Mouse (Mus musculus) 3T3-L1 (cell line): ENCODE data around the gene Umodl1.

ENCODE experiments used
- DNase-seq: peaks from one replicate; pipeline ENCODE4 v3.0.0-alpha.2; 2015; ENCODE audit warnings: low read depth, low spot score

The Umodl1 gene

GRCm38 (mm10) chr17:31038381-31038780 is 83.9 kb downstream of the Umodl1 start:
- DNase-seq, result no peak

GRCm38 (mm10) chr17:31039626-31040025 is 85.2 kb downstream of the Umodl1 start:
- no peak for DNase-seq

- DNase-seq, result no peak
Measured at GRCm38 (mm10) chr17:31040421-31040820, 86.0 kb downstream of the Umodl1 start.

GRCm38 (mm10) chr17:31042751-31043150 is 88.3 kb downstream of the Umodl1 start:
- DNase-seq, result no peak

DNA sequence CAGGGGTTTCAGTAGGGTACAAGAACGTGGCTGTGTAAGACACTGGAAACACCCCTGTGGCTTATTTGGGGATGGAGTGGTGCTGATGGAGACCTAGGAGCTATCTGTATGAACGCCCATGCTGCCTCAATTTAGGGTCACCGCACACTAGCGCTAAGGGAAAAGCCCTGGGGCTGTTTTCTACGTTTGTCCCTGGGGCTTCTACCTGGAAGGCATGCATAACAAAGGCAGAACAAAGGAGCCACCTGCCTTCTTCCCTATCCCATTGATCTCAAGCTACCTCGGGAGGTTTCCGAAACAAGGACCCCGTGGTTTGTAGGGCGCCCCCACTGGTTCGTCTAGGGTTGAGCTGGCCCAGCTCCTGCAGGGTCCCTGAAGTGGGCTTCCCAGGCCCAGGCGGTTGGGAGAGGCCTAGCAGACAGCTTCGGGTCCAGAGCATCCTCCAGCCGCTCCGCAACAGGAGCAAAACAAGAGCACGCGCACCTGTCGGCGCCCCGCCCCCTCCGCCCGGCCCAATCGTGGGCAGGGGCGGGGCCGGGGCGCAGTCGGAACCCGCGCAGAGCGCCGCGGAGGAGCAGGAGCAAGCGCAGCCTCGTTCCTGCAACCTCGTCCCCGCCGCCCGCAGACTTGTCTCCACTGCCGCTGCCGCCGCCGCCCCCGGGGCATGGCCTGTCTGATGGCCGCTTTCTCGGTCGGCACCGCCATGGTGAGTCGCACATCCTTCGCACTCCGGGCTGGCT is 102.9 kb downstream of the Umodl1 start, which contains the start of gene Abcg1:
Abcg1 (plus strand) TSS at position 525 of the 740 bp plus-strand sequence.
- DNase-seq, result no peak

DNA sequence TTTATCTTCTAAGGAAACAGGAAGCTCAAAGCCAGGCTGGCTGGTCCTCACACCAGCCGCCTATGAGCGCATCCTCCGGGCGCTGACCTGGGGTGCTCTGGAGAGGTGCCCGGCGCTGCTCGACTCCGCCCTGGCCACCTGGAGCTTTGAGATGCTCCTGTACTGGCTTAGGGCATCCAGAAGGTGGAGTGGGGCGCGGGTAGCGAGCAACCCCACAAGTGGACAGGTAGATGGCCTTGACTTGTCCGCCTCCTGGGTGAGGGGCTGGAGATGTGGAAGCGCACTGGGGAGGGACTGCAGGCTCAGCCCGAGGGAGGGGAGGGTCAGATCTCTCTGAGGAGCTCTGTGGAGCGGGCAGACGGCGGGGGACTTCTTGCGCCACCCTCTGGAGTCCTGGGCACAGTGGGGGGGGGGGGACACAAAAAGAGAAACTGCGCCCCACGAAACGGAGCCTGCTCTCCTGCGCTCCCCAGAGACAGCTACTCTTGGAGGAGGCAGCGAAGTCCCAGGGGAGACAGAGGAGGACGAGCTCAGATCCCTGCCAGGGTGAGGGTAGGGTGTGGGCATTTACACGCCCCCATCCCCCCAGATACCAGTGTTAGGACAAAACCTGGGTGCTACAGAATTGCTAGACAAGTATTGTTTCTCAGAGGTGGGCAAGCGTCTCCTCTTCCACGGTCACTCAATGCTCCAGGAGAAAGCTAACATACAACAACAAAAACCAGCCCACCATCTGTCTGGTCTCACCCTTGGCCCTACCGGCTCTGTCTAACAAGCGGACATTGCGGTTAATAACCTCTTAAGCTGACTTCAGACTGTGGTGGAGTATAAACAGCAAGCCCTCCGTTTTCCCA is 103.7 kb downstream of the Umodl1 start:
- DNase-seq, result no peak

- DNase-seq, result no peak
Measured at GRCm38 (mm10) chr17:31058745-31059085, 104.3 kb downstream of the Umodl1 start.

DNA sequence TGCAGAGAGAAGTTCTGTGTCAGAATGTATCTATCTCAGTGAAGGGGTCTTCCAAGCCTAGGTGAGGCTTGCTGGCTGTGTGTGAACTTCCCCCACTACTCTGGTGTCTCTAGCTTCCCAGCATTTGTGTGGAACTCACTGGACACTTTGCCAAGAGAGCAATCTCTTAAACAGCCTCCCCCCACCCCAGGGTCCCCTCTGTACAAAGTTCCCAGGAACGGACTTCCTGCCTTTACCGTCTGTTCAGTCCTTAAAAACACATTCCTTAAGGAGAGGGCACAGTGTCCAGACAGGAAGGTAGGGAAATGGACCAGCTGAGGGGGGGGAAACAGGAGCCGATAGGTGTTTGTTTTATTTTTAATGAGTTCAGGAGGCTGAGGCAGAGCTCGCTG is 105.8 kb downstream of the Umodl1 start:
- no peak for DNase-seq
